Mouse (Mus musculus): ENCODE measurements around the gene Tbcel.

Gene Tbcel

DNA sequence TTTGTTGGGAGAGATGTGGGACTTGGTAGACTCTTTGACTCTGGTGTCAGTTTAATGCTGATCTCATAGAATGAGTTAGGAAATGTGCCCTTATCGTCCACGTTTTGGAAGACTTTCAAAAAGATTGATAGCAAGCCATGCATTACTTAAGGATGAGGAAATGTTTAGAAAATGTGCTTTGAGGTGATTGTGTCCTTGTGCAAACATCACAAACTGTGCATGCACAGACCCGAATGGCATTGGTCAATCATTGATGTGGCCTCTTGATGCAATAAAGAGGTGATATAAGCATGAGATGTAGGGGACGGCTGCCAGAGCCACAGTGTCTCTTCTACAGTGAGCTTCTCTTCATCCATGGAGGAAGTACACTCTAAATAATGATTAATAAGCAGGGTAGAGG, 20.7 kb downstream of the Tbcel start:
- no peak for DNase-seq (ENCODE audit: low spot score in 2 of 2)

DNA sequence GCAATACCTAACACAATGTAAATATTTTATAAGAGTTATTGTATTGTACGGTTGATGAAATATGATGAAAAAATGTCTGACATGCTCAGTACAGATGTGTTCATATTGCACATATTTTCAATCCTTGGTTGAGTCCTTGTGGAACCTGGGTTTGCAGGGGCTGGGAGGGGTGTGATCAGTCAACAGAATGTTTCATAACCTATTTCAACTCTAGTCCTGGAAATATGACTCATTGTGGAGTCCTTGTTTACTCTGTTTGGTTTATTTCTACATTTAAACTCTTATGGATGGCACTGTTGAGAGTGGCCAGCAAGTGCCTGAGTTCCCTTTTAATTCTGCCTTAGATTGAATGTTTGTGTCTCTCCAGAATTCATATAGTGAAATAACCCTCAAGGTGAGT, 22.9 kb downstream of the Tbcel start:
- no peak for DNase-seq (ENCODE audit: low spot score in 2 of 2)

DNA sequence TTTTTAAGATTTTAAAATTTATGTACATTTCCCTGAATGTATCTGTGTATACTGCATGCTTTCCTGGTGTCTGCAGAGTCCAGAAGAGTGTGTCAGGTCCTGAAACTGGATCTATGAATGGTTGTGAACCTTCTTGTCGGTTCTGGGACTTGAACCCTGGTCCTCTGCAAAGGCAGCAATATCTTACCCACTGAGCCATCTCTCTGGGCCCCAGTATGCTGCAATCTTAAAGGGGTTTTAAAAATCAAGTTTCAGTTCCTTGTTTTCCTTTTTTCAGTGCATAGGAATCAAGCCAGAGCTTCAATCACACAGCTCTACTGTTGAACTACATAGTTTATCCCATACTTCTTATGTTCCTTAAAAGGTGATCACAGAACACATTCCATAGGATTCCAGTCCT, 24.7 kb downstream of the Tbcel start:
- no peak for DNase-seq (ENCODE audit: low spot score in 2 of 2)

DNA sequence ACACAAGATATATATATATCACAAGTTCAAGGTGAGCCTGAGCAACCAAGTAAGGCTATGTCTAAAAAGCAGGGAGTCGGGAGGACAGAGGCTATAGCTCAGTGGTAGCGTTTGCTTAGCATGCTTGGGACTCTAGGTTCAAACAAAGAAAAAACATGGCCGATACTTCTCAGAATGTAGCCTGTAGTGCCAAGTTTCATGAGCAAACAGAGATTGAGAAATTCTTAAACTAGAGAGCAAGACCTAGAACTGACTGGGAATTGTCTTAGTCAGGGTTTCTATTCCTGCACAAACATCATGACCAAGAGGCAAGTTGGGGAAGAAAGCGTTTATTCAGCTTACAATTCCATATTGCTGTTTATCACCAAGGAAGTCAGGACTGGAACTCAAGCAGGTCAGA, 31.4 kb downstream of the Tbcel start:
- no peak for DNase-seq (ENCODE audit: low spot score in 2 of 2)

DNA sequence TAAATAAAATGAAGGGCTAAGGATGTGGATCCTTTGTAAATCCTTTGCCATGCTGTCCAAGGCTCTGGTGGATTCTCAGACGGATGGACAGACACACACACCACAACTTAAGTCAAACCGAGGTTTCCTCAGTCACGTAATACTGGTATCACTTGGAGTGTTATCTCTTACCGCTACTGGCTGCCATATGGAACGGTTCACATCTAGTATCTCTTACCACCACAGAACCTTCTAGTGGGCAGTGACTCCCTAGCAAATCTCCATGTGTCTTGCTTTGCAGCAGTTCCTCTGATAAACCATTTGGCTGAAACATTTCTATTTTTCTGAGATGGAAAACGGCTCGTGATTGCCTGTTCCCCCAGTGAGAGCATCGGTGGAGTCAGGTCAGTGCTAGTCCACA, 33.4 kb downstream of the Tbcel start:
- no peak for DNase-seq (ENCODE audit: low spot score in 2 of 2)

DNA sequence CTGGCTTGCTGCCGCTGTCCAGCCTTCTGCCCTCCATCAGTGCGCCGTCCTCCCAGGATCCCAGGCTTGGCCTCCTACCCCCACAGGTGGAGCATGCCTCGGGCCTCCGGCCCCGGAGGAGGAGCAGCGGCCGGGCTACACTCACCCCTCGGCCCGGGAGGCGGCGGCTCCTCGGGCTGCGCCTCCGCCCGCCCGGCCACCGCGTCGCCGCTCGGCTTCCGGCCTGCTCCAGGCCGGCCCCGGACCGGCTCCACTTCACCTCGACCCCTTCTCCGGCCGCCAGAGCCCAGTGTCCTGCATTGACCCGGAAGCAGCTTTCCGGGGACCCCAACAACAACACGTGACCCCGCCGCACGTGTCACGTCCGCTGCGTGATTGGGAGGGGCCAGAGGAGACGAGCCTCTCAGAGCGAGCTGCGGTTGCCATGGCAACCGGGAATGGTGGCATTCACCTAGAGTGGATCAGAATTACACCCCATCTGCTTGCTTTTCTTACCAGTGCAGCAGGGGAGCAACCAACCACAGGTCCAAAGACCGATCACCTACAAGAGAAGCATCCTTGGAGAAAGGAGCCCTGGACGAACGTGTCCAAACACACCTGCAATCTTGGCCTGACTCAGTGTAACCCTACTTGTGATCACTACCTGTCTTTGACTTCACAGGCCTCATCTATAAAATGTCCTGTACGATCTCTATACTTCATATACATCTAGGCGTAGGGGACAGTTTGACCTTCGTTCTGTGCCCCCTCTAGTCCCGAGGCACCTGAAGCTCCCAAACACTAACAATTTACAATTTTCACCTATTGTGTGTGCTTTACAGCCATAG, 35.5 kb downstream of the Tbcel start:
- peak; percentile 87 to 93 for DNase-seq (ENCODE audit: low spot score in 2 of 2)

DNA sequence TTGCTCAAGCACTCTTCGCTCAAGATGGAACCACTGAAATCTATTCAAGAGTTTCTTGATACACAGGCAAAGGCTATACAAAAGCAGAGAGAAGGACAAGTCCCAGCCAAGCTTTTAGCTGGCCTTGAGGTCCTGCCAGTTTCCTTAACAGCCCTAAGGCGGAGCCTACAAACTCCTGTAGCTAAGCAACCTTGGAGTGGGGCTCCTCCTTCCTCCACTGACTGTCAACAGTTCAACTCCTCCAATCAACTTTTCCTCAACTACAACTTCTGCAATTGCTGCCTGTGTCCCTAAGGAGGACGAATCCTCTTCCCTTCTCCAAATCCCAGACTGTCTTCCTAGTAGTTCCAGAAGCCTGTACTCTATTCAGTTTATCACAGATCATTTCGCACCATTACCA, 36.4 kb downstream of the Tbcel start:
- no peak for DNase-seq (ENCODE audit: low spot score in 2 of 2)

DNA sequence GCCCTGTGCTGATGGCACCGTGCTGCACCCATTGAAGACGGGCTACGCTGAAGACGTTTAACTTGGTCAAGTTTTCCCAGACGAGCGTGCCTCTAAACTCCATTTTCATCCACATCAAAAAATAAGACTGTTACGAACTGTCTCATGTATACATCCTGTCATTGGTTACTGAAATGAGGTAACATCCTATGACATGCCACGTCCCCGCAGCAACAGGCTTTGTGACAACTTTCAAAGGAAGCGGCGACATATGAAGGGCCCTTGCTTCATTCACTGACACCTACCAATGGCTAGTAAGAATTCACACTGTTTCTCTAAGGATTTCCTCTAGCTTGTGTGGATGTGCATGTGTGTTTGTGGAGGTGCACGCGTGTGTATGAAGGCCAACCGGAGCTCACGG, 38.3 kb downstream of the Tbcel start:
- no peak for DNase-seq (ENCODE audit: low spot score in 2 of 2)

DNA sequence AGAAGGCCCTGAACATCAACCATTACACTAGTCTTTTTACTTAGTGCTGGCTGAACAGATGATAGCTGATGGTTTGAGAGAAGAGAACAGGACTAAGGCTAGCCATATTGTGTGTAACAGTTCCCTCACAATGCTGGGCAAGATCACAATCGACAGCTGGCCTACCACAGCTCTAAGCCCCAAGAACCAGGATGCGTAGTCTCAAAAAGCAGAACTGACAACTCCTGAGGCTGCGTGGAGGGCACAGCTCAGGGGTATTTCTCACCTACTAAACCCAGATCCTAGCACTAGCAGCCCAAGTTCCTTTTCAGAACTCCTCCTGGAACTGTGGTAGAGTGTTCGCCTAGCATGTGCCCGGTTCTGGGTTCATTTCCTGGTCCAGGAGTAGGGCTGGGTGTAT, 39.2 kb downstream of the Tbcel start:
- DNase-seq (ENCODE audit: low spot score in 2 of 2) = no peak

DNA sequence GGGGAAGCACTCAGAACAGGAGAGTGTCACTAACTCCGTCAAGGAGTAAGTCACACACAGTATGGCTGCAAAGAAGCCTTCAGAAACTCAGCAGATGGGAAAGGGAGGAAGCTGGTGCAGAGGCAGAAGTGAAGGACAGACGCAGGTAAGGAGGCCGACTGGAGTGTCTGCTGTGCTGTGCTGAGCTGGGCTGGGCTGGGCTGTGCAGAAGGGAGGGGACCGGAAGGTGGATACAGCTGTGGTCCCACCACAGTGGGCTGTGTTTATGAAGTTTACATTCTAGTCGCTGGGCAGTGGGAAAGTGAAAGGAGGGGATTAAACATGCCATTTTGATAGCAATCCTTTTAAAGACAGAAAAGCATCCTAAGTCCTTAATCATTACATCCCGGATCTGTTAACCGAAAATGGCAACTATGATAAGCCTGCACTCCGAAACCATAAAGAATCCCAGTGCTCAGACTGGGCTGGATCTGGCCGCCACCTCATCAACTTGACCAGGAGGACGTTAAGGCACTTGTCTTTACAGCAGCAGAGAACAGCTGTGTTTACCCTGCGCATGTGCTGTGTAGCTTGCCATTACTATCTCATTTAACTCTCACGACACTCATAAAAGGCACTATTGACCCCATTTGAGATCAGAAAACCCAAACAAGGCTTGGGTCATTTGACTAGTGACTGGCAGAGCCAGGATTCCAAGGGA, 40.3 kb downstream of the Tbcel start:
- DNase-seq (ENCODE audit: low spot score in 2 of 2) = no peak

DNA sequence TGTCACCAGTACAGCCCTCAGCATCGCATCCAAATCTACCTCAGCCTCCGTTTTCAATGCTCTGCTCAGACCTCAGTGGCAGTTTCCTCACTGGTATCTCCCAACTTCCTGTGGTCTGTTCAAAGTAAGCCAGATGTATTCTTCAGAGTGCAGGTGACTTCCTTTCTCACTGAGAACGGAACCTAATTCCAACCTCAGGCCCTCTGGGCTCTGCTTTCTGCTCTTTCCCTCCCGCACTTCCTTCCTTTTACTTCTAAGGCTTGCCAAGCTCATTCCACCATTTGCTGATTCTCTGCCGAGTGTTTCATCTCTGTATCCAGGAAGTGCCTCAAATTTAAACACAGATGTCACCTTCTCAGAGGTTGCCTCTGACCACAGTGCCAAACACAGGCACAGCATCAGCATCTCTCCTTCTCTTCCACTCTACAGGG, 41.9 kb downstream of the Tbcel start:
- no peak for DNase-seq (ENCODE audit: low spot score in 2 of 2)

DNA sequence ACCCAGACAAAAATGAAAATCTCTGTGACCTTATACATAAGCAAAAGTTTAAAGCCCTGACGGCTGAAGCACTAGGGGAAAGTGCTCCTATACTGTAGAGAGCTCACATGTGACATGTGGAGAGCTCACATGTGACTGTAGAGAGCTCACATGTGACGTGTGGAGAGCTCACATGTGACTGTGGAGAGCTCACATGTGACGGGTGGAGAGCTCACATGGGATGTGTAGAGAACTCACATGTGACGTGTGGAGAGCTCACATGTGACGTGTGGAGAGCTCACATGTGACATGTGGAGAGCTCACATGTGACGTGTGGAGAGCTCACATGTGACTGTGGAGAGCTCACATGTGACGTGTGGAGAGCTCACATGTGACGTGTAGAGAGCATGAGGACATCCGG, 43.4 kb downstream of the Tbcel start:
- DNase-seq (ENCODE audit: low spot score in 2 of 2) = no peak

DNA sequence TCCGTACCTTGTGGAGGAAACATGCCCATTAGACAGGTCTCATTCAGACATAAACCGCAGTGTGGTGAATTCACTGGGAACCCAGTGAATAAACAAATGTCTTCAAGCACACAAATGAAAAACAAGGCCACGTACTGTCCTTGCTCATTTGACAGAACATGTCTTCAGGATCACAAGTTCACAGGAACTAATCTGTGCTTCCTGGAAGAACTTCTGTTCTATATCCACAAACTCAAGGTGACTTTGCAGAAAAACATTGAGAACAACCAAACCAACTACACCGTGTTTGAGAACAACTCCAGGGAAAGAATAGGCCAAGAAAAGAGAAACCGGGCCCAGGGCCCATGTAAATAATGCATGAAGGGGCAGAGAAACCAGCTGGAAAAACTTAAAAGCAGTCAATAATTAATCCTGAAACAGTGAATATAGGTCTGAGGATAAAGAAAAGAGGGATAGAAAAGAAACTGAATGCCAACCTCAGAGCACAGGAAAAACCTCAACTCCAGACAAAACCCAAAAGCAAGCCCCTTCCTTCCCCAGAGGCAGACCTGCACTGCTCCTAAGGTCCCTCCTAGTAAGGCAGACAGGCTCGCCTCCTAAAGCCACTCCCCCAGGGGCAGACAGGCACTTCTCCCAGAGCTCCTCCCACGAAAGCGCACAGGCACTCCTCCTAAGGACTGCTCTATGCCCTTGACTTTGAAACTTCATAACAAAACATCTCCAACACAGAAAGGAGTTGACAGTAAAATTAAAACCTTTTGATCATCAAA, 44.2 kb downstream of the Tbcel start:
- no peak for DNase-seq (ENCODE audit: low spot score in 2 of 2)

DNA sequence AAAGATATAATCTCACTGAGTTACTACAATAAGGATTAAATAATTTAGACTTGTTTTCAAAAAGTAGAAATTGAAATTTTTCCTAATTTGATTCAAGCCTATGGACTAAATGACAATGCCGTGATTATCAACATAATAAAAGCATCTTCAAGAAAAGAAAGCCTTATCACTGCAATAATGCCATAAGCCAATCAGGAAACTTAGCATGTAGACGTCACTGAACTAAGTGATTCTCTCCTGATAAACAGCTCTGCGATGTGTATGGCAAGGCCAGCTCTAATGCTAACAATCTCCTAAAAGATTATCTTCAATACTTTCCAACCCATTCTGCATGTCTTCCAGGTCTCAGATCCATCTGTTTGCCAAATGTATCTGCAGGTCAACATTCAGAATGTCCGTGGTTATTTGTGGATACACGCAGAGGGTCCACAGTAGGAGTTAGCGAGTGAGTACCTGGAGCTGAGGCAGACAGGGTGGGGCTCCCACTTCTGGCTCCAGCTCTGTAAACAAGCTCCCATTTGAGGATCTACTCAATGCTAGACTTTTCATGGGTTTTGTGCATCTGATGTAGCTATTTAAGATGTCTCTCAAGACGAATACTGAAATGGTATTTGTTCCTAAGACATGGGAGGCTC, 44.9 kb downstream of the Tbcel start:
- no peak for DNase-seq (ENCODE audit: low spot score in 2 of 2)

DNA sequence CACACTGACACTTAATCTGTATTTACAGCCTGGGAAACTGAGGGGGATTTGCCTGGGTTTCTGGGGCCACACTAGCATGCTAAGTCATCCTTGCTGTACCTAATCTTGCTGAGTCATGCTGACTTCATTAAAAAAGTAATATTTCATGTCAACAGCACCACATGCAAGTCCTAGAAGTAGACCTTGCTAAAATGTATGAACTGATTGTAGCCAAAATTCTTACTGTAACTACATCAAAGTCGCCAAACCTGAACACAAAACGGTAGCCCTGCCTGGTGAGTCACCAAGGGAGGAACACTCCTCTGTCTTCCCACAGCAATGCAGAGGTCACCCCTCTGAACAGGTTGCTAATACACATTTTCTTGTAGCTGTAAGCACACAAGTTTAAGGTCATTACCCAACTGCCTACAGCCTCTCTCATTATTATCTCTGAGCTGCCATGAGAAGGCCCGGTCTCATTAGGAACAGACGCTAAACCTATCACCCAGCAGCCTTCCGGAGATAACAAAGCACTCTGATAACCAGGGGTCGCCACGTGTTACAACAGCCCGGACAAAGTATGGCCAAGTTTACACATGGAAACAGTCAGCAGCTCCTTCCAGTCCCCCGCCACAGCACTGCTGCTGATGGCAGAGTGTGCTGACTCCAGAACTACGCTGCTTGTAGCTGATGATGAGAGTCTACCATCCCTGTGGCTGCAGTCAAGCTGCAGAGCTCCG, 46.1 kb downstream of the Tbcel start:
- no peak for DNase-seq (ENCODE audit: low spot score in 2 of 2)

DNA sequence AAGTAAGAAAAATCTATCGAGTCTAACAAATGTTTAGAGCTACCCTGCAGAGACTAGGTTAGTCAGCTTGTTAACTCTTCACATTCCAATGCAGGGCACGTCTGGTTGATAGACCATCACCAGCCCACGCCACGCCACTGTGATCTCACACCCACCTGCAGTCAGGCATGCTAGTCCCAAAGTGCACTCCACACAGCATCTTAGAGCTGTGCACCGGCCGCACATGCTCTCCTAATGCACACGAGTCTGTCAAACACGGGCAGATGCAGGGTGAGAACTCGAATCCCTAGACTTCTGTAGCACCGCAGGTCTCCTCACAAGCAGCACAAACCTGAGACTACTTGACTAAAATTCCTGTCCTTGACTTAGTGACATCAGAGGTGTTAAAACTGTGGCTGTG, 47.3 kb downstream of the Tbcel start:
- DNase-seq (ENCODE audit: low spot score in 2 of 2) = no peak

DNA sequence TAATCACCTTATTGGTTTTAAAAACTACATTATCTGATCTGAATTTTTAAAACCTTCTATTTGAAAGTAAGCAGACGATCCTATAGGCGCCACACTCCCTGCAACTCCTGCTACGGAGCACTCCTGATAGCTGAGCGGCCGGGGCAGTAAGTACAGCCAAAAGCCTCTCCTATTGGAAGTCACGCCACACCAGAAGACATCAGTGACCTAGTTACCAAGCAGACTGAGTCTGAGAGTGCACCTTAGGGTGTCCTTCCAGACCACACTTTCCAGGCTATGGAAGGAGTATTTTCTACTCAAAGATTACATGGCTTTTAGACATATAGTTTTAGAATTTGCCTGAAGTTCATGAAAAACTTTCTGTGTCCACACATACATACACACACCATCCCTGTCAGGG, 47.9 kb downstream of the Tbcel start:
- no peak for DNase-seq (ENCODE audit: low spot score in 2 of 2)

DNA sequence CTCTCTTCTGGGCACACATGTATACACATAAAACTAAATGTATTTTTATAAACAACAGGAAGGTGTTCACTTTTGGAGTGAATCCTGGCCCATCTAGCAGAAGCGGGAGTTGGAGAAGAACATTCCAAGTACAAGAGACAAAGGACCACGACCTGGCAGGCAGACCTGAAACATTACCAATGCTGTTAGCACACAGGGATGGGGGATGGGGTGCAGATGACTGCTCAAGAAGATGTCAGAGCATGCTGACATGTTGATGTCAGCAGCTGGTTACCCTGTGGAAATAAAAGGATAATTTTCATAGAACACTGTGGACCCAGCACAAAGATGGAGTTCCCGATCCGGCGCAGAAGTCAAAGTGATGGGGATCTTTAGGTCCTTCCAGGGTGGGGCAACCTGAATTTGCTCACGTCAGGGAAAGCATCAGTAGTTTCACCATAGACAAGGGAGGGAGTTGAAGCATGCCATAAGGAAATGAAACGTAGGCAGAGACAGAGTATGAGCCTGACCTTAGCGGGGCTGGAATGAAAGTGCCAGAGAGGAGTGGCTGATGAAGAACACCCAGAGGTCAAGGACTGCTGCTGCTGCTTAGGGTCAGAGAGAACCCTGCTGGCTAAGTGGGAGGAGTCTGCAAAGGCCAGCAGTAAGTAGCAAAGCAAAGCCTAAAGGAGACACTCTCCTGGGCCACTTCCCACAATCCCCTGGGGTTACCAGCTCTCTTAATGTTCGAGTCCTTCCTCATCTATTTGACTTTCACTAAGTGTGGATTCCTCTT, 48.7 kb downstream of the Tbcel start:
- no peak for DNase-seq (ENCODE audit: low spot score in 2 of 2)

DNA sequence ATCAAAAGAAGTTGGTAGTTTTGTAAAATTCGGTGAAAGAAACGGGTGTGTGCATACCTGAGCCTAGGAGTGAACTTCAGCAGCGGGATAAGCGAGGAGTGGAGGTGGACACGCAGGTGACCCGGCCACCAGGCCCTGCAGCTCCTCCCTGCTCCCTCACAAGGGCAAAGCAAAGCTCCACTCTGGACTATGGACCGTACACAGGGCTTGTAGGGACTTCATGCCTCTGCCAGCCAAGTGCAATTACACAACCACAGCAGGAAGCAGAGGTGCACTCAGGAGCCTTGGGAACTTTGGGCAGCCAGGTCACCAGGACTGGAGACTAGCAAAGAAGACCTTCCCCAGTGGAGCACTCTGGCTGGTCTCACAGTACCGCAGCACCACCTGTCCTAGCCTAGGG, 50.1 kb downstream of the Tbcel start:
- DNase-seq (ENCODE audit: low spot score in 2 of 2) = no peak

DNA sequence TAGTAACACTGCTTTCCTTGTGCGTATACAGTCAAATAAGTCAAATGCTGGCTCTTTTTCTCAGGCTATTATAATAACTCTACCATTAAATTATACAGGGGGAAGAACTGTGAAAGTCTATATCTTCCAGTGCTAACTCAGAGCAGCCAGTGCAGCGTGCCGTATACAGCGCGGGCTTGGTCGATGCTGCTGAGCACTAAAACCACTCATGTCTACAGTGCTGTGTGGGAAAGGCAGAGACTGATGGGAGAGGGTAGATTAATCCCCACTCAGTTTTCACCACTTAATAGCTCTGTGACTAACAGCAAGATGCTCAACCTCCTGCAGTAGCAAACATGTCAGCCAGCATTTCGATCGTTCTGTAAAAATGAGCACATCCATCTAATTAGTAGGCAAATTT, 53.2 kb downstream of the Tbcel start:
- DNase-seq (ENCODE audit: low spot score in 2 of 2) = no peak

DNA sequence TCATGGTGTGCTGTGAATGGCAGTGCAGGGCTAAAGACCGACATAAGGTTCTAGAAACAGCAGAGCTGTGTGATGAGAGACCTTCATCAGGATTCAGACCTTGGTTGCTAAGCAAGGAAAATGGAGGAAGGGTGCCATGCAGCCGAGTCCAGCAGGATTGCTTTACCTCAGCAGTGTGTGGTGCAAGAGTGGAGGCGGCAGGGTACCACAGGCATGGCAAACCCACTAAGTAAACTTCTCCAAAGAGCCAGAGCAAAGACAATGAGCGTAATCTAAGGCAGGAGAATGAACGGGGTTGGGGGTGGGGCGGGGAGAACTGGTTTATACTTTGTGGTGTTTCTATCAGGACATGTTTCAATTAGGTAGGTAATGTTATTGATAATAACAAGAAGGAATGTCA, 58.6 kb downstream of the Tbcel start:
- DNase-seq (ENCODE audit: low spot score in 2 of 2) = no peak

Measured in frontal cortex, postnatal 36 days (tissue).